Mouse (Mus musculus): Measurements from ENCODE around the gene Ncoa7.
"Not testable (repeated sequence)": the region's sequence is repeated elsewhere in the genome, so short reads cannot be mapped to it uniquely, and the experiment has no call there.

The Ncoa7 gene

DNA sequence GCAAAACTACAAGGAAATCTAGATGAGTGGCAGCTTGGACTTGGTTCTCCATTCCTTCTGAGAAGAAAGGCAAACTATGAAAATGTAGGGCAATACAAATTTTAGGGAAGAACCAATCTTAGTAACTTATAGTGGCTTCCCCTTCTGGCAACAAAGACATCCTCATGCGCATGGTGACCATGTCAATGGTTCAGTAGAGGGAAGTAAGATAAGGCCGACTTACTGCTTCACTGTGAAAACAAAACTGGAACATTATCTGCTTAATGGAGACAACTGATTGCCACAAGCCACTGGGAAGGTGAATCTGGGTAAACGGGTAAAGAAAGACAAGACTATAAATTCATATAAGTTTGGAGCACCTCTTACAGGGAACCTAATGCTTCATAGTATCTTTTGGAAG, 128.3 kb downstream of the Ncoa7 start:
- no peak for DNase-seq (ENCODE audit: low read depth)

DNA sequence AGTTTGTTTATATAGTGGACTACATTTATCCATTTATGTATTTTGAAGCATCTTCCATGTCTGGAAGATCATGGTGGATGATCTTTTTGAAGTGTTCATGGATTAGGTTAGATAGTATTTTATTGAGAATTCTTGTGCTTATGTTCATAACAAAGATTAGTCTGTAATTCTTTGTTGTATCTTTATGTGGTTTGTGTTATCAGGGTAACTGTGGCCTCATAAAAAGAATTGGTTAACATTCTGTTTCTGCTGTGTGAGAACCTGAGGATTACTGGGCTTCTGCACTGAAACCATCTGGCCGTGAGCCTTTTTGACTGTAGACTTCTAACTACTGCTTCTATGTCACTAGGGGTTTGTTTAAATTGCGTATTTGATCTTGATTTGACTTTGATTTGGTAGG, 136.5 kb downstream of the Ncoa7 start:
- DNase-seq (ENCODE audit: low read depth), result no peak

DNA sequence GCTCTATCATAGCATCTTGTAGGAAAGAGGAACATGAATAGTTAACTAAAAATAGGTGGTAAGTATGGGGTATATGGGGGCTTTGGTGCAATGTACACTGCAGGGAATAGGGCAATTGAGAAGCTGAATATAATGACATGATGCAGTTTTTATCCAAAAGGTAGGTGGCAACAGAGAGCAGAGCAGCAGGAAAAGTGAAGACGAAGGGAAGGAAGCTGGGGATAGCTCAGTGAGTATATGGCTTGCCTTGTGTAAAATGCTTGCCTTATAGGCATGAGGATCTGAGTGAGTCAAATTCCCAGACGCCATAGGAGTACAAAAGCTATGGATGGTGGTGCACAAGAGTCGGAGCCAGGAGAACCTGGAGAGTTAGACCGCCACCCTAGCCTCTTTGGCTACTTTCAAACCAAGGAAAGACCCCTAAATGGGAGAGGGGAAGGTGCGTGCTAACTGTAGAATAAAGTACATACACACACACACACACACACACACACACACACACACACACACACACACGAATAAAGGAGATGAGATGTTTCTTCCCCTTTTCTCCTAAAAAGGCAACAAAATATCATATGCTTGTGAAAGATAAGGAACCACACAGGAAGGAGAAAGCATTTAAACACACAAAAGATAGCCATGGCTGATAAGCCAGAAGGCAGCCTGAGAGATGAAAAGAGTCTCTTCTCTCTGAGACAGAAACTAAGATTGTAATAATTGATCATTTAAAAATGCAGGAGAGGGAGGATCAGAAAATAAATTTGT, 142.4 kb downstream of the Ncoa7 start:
- DNase-seq (ENCODE audit: low read depth), result peak; percentile 51

DNA sequence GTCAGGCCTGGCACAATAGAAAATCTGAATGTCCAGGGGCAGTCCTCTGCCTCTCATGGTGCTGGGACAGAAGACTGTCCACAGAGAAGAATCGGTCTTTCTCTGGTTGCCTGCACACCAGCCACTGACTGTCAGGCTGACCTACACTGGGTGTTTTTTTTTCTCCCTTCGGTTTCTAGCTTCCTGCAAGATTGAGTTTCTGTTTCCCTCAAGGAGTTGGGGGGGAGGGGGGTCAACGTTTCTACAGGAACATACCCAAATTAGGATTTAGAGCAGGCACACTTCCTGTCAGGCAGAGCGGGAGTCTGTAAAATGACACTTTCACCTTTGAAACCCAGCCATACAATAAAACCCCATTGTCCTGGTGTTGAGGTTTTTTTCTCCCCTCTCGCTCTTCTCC, 147.5 kb downstream of the Ncoa7 start:
- DNase-seq (ENCODE audit: low read depth), result peak; percentile 88

DNA sequence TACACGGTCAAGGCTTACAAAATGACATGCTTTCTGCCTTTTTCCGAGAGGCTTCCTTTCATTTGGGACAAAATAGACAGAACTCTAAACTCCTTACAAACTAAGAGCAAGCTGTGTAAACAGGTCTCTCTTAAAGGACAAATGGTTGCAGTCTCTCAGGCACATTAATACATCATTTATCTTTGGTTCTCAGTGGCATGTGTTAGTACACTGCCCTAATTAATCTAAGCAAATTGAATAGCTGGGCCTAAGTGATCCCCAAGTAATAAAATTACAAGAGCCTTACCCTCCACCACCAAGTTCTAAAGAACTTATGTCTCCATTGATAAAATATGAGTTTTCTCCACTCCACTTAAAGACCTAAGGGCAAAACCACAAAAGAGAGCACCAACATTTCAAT, 155.4 kb downstream of the Ncoa7 start:
- DNase-seq (ENCODE audit: low read depth), result no peak

DNA sequence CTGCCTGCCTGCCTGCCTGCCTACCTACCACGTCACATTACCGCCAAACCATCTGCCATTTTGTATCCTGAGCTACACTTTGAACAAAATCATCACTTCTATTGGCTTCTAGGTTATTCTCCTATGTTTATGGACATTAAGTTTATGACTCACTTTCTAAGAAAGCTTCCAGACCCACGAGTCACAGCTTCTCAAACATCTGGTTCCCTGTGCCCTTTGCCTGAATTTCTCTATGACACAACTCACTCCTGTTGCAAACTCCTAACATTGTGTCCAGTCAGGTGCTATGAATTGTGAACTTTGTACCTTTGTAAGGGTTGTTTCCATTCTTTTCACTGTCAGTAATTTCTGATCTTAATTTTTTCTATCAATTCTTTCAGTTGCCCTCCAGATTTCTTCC, 164.9 kb downstream of the Ncoa7 start:
- no peak for DNase-seq (ENCODE audit: low read depth)

DNA sequence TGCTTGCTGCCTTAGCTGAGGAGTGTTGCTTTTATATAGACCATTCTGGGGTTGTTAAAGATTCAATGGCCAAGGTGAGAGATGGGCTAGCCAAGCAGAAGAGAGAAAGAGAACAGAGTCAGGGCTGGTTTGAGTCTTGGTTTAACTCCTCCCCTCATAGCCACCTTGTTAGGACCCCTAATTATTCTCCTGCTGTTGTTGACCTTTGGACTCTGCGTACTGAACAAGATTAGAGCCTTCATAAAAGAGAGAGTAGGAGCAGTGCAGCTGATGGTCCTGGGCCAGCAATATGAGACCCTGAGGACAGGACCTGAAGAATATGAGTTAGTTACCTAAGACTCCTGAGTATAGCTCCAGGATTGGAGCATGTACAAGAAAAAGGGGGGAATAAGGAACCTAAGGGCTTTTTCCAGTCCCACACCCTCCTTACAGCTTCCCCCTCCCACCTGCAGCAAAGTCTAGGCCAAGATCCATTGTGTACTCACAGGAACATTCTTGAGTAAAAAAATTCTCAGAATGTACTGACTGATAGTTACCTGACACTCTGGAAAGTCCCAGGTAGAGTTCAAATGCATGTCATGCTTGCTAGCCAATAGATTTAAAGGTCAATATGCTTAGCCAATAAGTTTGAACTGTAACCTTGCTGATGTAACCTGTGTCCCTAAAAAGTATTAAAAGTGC, 166.5 kb downstream of the Ncoa7 start:
- not testable (repeated sequence) for DNase-seq (ENCODE audit: low read depth)

DNA sequence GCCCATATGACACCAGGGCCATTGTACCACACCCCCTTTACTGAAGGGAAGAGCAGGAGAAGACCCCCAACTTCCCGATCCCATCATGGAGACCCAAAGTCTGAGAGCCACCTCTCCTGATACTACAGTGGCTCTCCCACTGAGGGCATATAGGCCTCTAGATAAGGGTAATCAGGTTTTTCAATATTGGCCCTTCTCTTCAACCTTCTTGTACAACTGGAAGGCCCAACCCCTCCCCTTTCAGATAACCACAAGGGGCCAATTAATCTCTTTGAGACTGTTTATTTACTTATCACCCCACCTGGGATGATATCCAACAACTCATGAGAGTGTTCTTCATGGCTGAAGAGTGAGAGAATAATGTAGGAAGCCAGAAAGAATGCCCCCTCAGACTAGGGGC, 170.4 kb downstream of the Ncoa7 start:
- no peak for DNase-seq (ENCODE audit: low read depth)

DNA sequence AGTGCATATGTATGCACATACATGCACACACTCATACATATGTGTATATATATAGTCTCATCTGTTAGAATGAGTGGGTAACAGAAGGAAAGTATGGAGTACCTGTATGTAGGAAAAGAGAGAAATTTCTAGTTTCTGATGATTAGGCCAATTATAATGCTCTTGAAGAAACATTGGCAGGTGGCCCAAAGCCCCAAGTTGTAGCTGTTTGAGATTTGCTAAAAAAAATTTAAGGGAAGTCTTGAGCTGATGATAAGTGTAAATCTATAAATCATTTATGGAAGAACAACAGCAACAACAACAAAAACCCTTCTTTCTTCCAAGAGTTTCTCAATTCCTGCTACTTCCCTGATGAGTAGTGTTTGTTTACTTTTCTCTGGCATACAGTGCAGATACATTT, 173.1 kb downstream of the Ncoa7 start:
- no peak for DNase-seq (ENCODE audit: low read depth)

DNA sequence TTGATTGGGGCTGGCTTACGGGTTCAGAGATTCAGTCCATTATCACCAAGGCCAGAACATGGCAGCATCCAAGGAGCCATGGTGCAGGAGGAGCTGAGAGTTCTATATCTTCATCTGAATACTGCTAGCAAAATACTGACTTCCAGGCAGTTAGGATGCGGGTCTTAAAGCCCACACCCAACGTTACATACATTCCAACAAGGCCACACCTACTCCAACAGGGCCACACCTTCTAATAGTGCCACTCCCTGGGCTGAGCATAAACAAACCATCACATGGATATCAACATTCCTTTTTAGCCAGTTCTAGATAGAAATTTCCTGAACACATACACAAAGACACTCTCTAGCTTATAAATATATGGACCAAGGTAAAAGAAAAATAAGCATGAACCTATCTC, 173.6 kb downstream of the Ncoa7 start, which contains the start of gene Hint3:
Gene Hint3, minus strand, starts transcription at position 120 of the 400 bp plus-strand sequence.
- no peak for DNase-seq (ENCODE audit: low read depth)

DNA sequence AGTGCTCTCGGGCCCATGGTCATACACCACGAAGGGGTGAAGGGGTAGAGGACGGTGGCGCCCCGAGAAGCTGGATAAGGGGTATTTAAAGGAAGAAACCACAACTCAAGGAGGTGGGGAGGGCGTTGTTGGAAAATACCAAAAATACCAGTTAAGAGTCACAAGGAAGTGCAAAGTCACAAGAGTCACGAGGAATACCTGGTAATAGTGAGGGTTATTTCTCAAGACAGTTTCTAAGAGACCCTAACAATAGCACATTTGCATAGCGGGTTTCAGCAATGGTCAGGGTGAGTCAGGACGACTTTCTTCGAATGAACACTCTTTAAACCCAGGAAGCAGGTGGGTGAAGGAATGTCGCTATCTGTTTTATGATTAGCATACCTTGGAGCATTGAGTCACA, 174.7 kb downstream of the Ncoa7 start:
- not testable (repeated sequence) for DNase-seq (ENCODE audit: low read depth)

DNA sequence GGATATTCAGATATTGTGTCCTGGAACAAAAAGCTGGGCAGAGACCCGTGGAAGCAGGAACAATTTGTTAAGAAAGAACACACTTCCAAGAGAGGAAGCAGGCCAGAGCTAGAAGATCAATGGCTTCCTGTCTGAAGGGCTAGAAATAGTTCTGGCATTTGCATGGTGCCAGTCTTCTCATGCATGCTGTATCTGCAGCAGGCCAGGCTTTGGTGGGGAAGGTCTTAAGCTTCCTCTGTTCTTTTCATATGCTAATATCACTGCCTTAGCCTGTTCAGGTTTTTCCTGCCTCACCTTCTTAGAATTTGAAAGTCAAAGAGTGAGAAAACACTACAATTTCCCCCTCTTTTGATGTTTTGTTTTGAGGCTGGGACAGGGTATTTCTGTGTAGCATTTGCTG, 175.6 kb downstream of the Ncoa7 start:
- no peak for DNase-seq (ENCODE audit: low read depth)

DNA sequence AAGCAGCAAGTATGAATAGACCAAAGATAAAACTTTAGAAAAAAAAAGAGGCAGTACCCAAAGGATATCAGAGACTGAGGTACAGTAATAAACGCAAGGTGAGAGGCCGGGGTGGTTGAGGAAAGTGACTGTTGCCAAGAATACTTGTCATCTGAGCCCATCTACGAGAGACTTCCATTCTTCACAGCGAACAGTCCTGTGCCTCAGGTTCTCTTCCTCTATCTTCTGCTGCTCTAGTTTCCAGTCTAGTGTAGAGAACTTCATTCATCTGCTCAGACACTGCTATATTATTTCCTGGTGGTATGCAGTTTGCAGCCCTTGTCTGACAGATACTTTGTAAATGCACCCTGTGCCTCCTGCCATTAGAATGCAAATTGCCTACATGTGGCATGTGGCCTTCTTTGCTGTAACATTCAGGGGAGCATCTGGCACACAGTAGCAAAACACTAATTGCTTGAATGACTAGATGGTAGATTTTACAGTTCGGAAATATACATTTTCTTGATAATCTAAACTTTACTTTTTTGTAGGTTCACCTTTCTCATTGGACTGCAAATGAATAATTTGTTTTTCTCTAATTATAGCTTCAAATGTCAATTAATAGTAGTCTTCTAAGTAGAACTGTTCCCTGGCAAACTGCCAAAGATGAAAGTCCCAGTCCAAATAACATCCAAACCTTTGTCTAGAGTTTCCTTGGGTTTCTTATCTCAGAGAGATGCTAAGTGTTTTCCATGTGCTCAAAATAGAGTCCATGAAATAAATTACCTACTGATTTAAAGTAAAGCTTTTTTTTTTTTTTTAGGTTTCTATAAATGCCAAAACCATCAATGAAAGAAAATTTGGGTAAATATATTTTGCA, 178.7 kb downstream of the Ncoa7 start:
- DNase-seq (ENCODE audit: low read depth), result no peak

DNA sequence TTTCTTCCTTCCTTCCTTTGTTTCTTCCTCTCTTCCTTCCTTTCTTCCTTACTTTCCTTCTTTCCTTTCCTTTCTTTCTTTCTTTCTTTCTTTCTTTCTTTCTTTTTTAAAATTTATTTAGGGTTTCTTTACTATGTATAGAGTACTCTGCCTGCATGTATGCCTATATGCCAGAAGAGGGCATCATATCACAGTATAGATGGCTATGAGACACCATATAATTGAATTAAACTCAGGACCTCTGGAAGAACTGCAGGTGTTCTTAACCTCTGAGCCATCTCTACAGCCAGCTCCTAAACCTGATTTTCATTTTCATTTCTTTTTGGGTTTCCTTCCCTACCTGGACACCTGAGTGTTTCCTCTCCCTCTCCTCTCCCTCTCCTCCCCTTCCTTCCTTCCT, 180.2 kb downstream of the Ncoa7 start:
- peak; percentile 55 for DNase-seq (ENCODE audit: low read depth)

DNA sequence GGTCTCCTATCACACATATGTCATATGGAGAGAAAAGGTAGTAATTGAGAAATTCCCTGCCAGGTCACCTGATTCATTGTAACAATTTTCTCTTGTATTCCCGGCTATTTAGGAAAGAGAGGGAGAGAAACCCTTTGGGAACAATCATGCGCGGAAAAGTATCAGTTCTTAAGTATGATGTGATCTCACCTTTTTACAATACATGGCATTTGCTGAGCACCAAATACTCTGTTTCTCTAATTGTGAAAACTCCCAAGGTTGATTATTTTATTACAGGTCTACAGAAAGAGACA, 184.3 kb downstream of the Ncoa7 start:
- DNase-seq (ENCODE audit: low read depth), result no peak

DNA sequence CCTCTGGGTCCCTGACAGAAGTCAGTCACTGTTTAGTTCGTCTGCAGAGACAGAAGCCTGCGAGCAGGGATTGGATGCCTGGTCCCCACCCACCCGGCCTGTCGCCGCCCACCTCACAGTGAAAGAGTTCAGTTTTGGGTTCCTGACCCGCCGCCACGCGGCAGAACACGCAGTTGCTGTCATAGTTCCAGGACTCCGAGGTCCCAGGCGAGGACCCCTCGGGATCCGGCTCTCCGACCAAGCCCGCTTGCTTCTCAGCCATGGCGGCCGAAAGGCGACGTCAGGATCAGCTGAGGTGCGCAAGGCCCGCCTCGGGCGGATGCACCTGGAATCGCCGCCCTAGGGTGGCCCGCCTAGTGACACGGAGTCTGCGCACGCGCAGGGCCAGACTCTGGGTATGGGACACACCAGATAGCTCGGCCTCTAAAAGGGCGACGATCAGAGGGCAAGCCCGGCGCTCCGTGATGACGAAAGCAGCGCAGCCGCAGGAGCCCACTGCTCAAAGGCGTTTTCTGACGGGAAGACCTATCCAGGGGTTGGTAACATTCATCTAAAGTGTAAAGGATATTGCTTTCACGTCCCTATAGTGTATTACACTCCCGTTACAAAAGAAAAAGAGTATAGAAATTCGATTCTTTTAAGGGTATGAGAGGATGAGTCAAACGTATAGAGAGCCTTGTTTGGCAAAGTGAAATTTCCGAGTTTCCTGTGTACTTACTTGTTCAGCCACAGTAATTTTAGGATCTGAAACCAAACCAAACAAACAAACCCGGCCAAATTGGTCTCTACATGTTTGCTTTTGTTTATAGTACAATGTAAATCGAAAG, 184.8 kb downstream of the Ncoa7 start:
- peak; percentile 99 for DNase-seq (ENCODE audit: low read depth)

DNA sequence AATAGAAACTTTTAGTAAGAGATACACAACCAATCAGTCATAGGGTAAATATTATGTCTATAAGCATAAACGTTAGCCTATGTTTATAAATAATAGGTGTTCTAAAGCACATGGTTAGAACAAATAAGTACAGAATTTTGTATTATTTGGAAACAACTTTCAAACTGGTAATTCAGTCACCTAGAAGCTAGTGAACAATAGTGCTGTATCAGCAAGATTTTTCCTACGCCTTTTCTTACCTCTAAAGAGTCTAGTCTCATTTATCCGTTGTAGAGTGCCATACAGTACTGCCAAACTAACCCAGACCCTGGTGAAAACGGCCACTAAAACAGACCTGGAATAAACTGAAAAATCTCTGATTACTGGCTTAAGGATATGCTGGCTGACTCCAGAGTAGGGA, 190.1 kb downstream of the Ncoa7 start:
- DNase-seq (ENCODE audit: low read depth), result no peak

DNA sequence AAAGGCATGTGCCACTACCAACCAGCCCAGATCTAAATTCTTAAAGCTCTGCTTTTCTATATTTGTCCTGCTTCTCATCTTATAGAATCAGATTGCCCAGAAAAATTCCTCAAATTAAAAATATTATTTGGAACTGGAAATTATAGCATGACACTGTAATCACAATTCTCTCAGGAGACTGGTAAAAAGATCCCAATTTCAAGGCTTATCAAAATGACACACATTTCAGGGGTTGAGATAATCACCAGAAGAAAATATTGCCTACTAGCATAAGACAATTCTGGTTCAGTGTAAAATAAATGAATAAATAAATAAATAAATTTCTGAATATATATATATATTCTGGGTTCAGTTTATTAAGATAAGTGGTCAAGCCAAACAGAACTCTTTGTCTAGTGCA, 193.5 kb downstream of the Ncoa7 start:
- DNase-seq (ENCODE audit: low read depth), result no peak

DNA sequence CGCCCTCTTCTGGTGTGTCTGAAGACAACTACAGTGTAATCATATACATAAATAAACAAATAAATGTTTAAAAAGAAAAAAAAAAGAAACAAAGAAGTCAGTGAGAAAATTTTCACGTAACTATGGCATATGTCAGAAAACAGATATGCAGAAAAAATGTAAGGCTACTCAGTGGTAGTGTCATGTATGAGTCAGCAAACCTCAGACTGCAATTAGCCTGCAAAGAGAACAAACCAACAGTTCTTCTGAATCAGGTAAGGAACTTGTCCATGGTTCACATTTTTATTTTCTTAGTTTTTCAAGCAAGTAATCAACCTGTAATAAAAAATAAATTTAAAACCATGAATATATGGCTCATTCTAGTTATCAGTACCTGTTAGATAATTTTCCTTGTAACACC, 195.0 kb downstream of the Ncoa7 start:
- DNase-seq (ENCODE audit: low read depth), result no peak

DNA sequence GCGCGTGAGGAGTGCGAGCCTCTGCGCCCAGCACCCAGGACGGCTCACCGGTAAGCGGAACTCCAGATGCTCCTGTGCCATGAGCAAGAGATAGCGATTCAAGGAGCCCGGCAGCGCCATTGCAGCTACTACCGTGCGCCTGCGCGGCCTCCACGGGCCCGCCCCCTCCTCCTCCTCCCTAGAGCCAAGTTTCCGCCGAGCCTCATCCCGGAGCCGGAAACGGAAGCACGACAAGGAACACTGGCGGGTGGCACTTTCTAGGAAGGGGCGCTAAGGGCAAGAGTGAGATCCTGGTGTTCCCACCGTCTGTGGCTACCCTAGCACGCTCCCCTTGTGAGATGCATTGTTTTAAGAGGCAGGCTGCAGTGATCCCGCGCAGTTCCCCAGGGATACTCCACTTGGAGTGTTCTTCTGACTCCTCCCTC, 202.6 kb downstream of the Ncoa7 start, which contains the start of gene Trmt11:
Gene Trmt11, minus strand, starts transcription at position 208 of the 425 bp plus-strand sequence.
- peak; percentile 80 for DNase-seq (ENCODE audit: low read depth)

DNA sequence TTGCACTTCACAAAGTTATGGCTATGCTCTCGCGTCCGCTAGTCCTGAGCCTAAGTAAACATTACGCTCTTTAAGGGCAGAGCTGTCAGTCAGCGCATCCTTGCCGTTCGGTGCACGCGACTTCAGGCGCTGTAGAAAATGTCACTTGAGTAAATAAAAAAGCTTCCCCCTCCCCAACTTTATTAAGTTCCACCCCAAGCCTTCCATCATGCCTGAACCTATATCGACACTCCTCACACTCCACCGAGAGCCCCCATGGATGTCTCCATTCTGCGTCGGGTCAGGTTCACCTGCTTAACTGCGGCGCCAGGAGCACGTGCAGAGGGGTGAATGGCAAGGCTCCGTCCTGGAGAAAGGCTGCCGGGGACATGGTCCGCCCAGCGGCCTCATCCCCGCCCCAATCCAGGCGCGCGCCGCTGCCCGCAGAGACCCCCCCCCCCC, 203.0 kb downstream of the Ncoa7 start:
- DNase-seq (ENCODE audit: low read depth), result peak; percentile 58

DNA sequence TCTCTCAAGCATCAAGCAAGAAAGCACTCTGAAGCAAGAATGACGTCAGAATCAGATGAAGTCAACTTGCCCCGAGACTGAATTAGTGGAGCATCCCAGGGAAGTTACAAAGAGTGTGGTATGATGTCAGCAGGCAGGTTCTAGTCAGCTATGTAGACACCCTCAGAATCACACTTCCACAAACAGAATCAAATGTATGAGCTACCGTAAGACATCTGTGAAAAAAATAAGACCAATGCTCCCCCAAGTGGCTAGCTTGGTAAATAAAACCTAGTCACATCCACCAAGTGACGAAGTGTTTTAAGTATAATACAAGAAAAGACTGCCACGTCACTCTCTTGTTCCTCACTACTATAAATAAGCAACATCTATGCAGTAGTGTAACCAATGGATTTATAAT, 216.1 kb downstream of the Ncoa7 start:
- DNase-seq (ENCODE audit: low read depth), result peak; percentile 15

Measured in naive thymus-derived CD4-positive, alpha-beta T cell, adult 2 months (primary cell).